In the genomic region with DNA sequence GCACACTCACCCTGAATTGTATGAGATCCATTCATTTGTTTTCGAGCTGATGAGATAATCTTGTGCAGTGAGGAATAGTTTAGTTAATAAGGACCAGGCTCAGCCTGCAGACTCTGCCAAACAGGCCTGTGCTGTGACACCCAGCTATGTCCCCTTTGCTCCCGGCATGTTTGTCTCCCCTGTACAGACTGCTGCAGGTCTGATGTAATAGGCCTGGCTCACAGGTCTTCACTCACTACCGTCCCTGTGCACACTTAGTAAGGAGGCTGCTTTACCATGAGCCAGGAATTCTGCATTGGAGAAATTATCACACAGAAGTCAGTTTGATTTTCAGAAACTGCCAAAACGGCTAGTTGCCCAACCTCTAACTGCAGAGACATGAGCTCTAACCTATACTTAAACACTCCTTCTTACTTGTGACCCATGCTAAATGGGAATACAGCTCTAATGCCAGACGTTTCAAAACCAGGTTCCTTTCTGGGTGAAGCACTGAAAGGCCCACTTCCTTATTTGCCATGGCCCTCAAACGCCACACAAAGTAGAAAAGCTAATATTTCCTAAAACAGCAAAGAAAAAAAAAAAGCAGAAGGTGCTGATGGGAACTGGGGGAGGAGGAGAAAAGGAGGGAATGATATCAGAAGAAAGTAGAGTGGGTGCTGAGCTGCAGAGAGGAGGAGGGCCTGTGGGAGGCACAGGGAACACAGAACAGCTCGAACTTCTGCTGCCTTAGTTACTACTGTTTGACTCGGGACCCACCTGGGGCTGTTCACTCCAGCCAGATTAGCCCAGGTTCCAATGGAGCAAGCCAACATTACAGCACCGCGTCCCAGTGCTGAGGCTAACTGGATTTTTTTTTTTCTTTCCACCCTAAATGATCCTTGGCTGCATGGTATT, we compare ENCODE assay signal across 13 mouse cellular contexts. TPM values are rescaled to one million over a fixed set of nuclear protein-coding genes. Genes with fewer than 3 reads are reported as not detected.
DNase-seq lines count a peak whose midpoint lies in the region; ATAC-seq and TF ChIP-seq lines count a peak whose summit lies in the region.
"Had no signal": no experiment of that assay in that cellular context is flagged by ENCODE, and none has a peak within 500 bp of the region (broad histone marks: within the 10 kb centered on the region; RNA-seq: fewer than 3 reads in every experiment).

No protein-coding gene starts in this region.

- H3K9me3 ChIP-seq in limb, embryonic 12.5 days: no peaks in the 10 kb centered on the region
- H3K9me3 ChIP-seq in limb, embryonic 10.5 days (replicated peaks): no peaks in the 10 kb centered on the region
- H3K9me3 ChIP-seq in limb, embryonic 13.5 days: no peaks in the 10 kb centered on the region
- no peaks in the 10 kb centered on the region for H3K9me3 ChIP-seq in neural tube, embryonic 15.5 days (replicated peaks)

- H3K4me3 ChIP-seq in limb, embryonic 12.5 days (replicated peaks): no peak overlapping the region
- no peak overlapping the region for H3K4me3 ChIP-seq in limb, embryonic 10.5 days
- no peak overlapping the region for H3K4me3 ChIP-seq in bone marrow macrophage, adult 2 months (ENCODE audit: insufficient read depth, low read length)
- no peak overlapping the region for H3K4me3 ChIP-seq in limb, embryonic 13.5 days
- H3K4me3 ChIP-seq in neural tube, embryonic 15.5 days (replicated peaks): no peak overlapping the region
- H3K4me3 ChIP-seq: myocyte had no signal

- peaks cover 13% of the 10 kb centered on the region; the same call in 1 of the 2 replicates for H3K4me1 ChIP-seq in limb, embryonic 12.5 days (replicated peaks)
- H3K4me1 ChIP-seq in limb, embryonic 10.5 days: peaks cover 13% of the 10 kb centered on the region
- H3K4me1 ChIP-seq in bone marrow macrophage, adult 2 months (ENCODE audit: control insufficient read depth, insufficient read depth, low read length): peaks cover 49% of the 10 kb centered on the region
- peaks cover 41% of the 10 kb centered on the region for H3K4me1 ChIP-seq in limb, embryonic 13.5 days
- peaks cover 15% of the 10 kb centered on the region for H3K4me1 ChIP-seq in neural tube, embryonic 15.5 days

- H3K27ac ChIP-seq in limb, embryonic 12.5 days: peak overlapping the region; percentile 23; the same call in 1 of the 2 replicates
- H3K27ac ChIP-seq in limb, embryonic 10.5 days: no peak overlapping the region
- peak overlapping the region; percentile 83 for H3K27ac ChIP-seq in bone marrow macrophage, adult 2 months (ENCODE audit: insufficient read depth, low read depth, low read length)
- H3K27ac ChIP-seq in limb, embryonic 13.5 days: peak overlapping the region; percentile 63; the same call in 1 of the 2 replicates
- peak overlapping the region; percentile 48 for H3K27ac ChIP-seq in neural tube, embryonic 15.5 days (replicated peaks)

- no peak for DNase-seq in limb, embryonic 10.5 days (ENCODE audit: low spot score)
- no peak for DNase-seq in thymus, postnatal 36 days
- no peak for DNase-seq in adrenal gland, postnatal 4 days (ENCODE audit: low spot score in 2 of 2)
- DNase-seq in spleen, postnatal 36 days (ENCODE audit: low spot score in 2 of 2): no peak
- DNase-seq: adrenal gland, postnatal 25 days; cerebellum, adult 18-20 months; heart, postnatal 36 days; kidney, postnatal 4 days had no signal

- no peak for ATAC-seq in limb, embryonic 12.5 days (ENCODE audit: insufficient number of reproducible peaks, insufficient read depth, low FRiP score, low TSS enrichment, low read depth)
- ATAC-seq in limb, embryonic 13.5 days (ENCODE audit: low FRiP score, low read depth): no peak; the same call in 1 of the 2 replicates
- peak; percentile 27; the same call in 1 of the 2 replicates for ATAC-seq in neural tube, embryonic 15.5 days (ENCODE audit: low FRiP score)

- WGBS in limb, embryonic 12.5 days: 58% methylated on average over 10 of the region's 10 CpGs
- 75% methylated on average over 10 of the region's 10 CpGs for WGBS in limb, embryonic 10.5 days
- WGBS in limb, embryonic 13.5 days: 56% methylated on average over 10 of the region's 10 CpGs
- 74% methylated on average over 10 of the region's 10 CpGs for WGBS in neural tube, embryonic 15.5 days

- H3K27me3 ChIP-seq in limb, embryonic 12.5 days: no peaks in the 10 kb centered on the region
- H3K27me3 ChIP-seq in limb, embryonic 10.5 days (ENCODE audit: low read depth, poor library complexity, severe bottlenecking): no peaks in the 10 kb centered on the region
- no peaks in the 10 kb centered on the region for H3K27me3 ChIP-seq in limb, embryonic 13.5 days
- H3K27me3 ChIP-seq in neural tube, embryonic 15.5 days (replicated peaks): no peaks in the 10 kb centered on the region

- TF ChIP-seq CTCF in bone marrow macrophage, adult 2 months (IDR thresholded peaks at IDR 0.05; ENCODE audit: low read depth, low read length): no peak

- H3K9ac ChIP-seq in limb, embryonic 12.5 days (replicated peaks): no peak overlapping the region
- no peak overlapping the region for H3K9ac ChIP-seq in limb, embryonic 13.5 days
- no peak overlapping the region for H3K9ac ChIP-seq in neural tube, embryonic 15.5 days (replicated peaks)

- TF ChIP-seq POLR2A in bone marrow macrophage, adult 2 months (IDR thresholded peaks at IDR 0.05; ENCODE audit: borderline replicate concordance, low read depth, low read length): no peak

- no peak overlapping the region for H3K4me2 ChIP-seq in limb, embryonic 12.5 days
- H3K4me2 ChIP-seq in limb, embryonic 13.5 days (replicated peaks): 0 out of 2 replicates have a peak overlapping the region, but pooled peaks have one; percentile 34
- no peak overlapping the region for H3K4me2 ChIP-seq in neural tube, embryonic 15.5 days

- no peaks in the 10 kb centered on the region for H3K36me3 ChIP-seq in limb, embryonic 12.5 days
- no peaks in the 10 kb centered on the region for H3K36me3 ChIP-seq in limb, embryonic 10.5 days
- no peaks in the 10 kb centered on the region for H3K36me3 ChIP-seq in limb, embryonic 13.5 days
- H3K36me3 ChIP-seq in neural tube, embryonic 15.5 days: no peaks in the 10 kb centered on the region

RNA-seq across cellular contexts. Expression of a gene that starts 54.0 kb away (rescaled TPM):
- polyA plus RNA-seq in limb, embryonic 12.5 days (2016; fragmentation: Nextera tagmentation; extraction: Ambion mirVana): 525 and 543 TPM in 2 replicates
- 467 and 570 TPM in 2 replicates for polyA plus RNA-seq in limb, embryonic 10.5 days (2016; fragmentation: Nextera tagmentation; extraction: Ambion mirVana)
- polyA plus RNA-seq in bone marrow macrophage, adult 2 months (2012; ENCODE audit: insufficient read depth, insufficient read length, missing spikeins): 950 and 963 TPM in 2 replicates
- 514 and 521 TPM in 2 replicates for polyA plus RNA-seq in limb, embryonic 13.5 days (2015; fragmentation: Nextera tagmentation; extraction: Ambion mirVana)
- 329 and 348 TPM in 2 replicates for polyA plus RNA-seq in neural tube, embryonic 15.5 days (2015; fragmentation: Nextera tagmentation; extraction: Ambion mirVana)
- total RNA-seq in adrenal gland, postnatal 4 days (2021): 1,000 to 10,000 TPM in 1 of 2 experiments, 100 to 1,000 TPM in 1; 986 to 1,037 TPM
